Mouse (Mus musculus): Measurements from ENCODE around the gene Ankrd33b. TPM values are rescaled to one million over a fixed set of nuclear protein-coding genes. Genes with fewer than 3 reads are reported as not detected.

The Ankrd33b gene
- total RNA-seq, 1 experiment from 2014 or later: 0.23 TPM

DNA sequence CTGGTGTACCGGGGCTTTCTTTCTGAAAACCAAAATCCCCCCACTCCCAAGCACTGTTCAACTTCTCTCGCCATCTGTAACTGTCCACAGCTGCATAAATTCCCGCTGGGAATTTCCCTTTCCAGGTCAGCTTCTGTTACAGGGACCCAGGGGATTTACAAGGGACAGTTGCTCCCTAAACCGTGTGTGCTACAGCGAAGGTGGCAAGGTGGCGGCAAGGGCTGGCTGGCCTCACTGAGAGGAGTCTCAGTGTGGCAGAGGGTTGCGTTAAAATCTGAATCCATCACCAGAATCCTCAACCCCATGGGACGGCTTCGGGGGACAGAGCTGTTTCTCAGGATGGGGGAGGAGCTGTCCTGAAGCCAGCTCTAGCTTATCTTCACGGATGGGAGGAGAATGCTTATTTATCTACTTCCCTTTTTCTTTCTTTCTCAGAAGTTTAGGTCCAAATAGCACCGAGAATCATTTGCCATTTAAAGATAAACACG lies 1.6 kb upstream of the Ankrd33b start:
- ATAC-seq (replicated peaks; ENCODE audit: low read depth, poor library complexity, severe bottlenecking): peak; percentile 53

DNA sequence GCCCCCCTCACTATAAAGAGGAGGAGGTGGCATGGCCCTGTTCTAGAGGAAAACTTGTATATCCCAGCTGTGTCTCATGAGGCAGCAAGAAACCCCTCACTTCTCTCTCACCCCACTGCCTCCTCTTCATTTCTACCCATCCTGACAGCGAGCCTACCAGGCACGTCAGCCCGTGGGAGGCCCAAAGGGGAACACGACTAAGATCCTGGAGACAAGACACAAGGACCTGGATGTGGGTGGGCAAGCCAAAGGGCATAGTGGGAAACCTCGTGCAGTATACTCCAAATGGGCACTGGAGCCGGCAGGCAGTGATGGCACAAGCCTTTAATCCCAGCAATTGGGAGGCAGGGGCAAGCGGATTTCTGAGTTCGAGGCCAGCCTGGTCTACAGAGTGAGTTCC lies 1.0 kb upstream of the Ankrd33b start:
- no peak for ATAC-seq (replicated peaks; ENCODE audit: low read depth, poor library complexity, severe bottlenecking)

DNA sequence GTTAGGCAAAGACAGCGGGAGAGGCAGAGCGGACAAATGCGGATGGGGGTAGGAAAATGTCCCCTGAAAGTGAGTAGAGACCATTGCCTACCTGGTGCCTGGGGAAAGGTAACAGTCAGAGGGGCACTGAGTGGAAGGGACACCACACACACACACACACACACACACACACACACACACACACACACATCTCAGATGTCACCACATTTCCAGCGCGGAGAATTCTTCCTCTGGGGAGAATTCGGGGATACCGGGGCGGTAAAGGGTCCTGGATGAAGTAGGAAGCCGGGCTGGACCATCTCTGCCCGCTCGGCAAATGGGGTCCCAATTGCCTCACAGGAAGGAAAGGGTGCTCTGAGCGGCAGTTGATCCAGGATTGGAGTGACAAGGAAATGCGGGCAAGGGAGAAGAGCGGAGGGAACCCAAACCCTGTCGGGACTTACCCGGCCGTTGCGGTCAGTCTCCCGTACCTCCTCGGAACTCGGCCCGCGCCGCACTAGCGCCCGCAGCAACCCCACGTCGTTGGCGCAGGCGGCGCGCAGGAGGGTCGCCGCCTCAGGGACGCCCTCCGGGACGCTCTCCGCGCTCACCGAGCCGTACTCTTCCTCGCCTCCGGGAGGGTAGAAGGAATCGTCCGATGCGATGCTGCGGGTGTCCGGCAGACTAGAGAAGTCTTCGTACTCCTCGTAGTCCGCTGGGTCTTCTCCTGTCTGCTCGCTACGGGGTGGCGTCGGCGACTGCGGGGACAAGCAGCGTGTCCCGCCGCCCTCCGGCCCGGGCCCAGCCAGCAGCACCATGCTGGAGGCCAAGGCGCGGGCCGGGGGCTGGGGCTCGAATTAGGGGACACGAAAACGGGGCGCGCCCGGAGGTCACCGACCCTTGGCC lies 688 bp downstream of the Ankrd33b start:
- ATAC-seq (replicated peaks; ENCODE audit: low read depth, poor library complexity, severe bottlenecking): 0 out of 2 replicates have a peak, but pooled peaks have one; percentile 4

DNA sequence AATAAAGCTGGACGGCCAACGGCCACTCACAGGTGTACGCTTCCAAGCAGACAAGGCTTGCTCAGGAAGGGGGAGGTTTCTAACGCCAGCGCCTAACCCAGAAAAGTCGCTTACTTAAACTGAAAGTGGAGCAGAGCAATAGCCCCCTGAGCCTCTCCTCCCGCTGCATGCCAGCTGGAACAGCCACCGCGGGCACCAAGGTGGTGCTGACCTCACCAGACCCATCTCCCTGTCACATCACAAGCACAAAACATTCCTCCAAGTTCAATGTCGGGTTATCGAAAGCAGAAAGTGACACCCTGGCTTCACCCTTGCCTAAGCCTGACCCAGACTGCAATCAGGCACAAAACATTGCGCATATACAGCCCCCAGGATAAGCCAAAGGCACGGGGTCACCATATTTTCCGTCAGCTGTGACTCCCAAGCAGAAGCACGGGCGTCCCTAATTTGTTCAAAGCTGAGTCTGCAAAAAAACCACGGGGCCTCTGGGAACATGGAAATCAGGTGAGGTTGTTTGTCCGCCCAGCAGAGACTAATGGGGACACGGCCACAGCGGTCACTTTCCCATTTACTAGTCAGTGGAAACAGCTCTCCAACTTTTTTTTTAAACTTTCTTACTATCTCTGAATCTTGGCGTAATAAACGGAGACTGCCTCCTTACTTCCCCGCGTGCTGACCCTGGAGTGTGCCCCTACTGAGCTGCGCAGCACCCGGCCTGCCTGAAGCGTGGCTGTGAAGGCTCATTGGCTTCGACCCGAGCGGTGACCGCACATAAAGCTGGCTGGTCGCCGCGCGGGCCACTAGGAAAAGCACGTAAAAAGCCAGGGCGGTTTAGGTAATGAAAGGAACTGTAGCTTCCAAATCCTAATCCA lies 1.6 kb downstream of the Ankrd33b start:
- peak; percentile 36 for ATAC-seq (replicated peaks; ENCODE audit: low read depth, poor library complexity, severe bottlenecking)

DNA sequence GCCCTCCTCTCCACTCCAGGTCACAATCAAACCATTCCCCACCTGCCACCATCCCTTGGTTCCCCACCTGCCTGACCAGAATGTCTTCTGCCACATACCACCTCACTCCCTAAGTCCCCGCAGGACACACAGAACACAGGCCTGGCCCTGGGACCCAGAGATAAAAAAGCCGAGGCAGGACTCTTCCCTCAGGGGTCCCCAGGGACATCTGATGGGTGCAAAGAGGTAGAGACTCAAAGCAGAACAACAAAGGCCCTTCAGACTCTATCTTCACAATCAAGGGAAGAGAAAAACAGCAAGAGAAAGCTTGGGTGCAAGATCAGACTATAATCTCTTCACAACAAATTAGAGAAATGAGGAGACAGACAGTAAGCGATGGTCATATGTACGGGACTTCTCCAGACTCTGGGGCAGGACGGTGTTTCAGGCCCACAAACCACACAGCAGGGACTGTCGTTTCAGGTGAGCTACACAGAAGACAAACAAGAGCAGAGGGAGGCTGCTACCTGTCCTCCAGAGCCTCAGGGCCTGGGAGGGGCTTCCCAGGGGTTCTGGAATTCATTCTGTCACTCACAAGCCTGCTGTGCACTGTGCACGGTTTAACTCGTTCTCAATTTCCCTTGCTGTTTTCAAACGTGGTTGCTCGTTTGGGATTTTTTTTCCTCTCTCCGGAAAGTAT lies 2.3 kb downstream of the Ankrd33b start:
- ATAC-seq (replicated peaks; ENCODE audit: low read depth, poor library complexity, severe bottlenecking): no peak

DNA sequence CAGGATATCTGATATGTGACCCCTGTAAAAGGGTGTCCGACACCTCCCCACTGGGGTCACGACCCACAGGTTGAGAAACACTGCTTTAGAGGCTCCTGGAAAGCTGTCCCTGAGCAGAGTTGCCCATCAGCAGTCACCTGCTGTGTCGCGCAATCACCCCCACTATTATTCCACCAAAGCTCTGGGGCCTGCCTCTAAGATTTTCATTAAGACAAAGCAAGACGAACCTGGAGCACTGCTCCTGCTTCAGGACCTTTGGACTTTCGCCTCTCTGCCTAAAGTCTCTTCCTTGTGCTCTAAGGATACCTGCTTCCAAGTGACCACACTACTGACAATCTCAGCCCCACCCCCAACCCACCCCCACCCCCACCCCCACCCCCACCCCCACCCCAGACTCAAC lies 3.1 kb downstream of the Ankrd33b start:
- no peak for ATAC-seq (replicated peaks; ENCODE audit: low read depth, poor library complexity, severe bottlenecking)

DNA sequence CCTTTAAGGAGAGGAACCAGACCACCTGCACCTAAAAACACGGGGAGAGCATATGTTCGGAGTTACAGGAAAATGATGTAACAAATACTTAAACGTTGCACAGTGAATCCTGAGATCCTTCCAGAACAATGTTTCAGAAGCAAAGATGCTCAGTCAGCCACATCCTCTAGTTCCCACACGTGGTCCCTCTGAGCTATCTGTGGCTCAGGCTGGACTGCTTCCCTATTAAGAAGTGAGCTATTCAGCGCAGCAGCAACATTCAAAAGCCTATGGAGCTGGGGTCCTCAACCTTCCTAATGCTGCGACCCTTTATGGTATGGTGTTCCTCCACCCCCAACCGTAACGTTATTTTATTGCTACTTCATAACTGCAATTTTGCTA lies 3.6 kb downstream of the Ankrd33b start:
- no peak for ATAC-seq (replicated peaks; ENCODE audit: low read depth, poor library complexity, severe bottlenecking)

DNA sequence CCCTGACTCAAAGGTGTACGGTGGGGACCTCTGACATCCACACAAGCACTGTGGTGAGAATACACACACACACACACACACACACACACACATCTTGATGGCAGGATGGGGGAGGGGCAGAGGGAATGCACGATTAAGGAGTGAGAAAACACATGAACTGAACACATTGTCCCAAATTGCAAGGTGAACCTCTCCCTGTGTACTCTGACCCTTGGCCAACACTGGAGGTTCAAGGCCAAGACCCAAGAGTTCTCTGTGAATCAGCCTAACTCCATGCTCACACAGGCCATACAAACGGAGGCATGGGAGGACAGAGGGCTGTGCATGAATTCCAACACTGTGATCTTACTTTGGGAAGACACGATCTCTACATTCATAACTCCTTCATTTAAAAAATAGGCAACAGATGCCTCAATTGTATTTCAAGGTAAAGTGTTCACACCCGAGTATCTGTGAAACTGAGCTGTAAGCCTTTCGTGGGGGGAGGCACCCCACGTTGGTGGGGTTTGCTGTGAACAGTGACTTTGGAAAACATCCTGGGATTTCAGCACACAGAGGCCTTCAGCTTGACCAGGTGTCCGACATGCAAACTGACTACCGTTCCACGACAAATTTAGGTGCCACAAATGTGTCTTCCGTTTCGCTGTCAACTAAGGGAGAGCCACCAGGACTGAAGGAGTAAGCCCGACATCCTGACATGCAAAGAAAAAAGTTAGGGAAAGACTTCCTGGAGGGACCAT lies 4.1 kb downstream of the Ankrd33b start:
- no peak for ATAC-seq (replicated peaks; ENCODE audit: low read depth, poor library complexity, severe bottlenecking)

DNA sequence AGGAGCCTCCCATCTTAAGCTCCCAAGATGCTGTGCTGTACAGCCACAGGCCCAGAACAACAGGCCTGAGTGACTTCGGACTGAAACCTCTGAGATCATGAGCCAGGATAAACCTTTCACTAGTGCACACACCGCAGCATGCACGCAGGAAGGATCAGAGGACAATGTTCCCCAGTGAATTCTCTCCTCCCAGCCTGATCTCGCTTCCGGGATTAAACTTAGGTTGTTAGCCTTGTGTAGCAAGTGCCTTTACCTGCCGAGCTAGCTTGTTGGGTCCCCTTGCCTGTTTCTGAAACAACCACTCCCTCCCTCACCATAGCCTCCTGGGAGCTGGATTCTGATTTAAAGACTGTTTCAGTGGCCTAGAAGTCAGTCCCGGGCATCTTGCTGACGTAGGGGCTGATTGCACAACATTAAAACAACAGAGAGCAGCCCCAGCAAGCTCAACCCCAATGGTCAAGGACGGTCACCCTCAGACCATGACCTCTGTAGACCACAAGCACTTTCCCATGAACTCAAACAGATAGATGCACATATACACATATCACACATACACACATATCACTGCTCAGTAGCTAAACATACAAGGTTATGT lies 6.2 kb downstream of the Ankrd33b start:
- no peak for ATAC-seq (replicated peaks; ENCODE audit: low read depth, poor library complexity, severe bottlenecking)

DNA sequence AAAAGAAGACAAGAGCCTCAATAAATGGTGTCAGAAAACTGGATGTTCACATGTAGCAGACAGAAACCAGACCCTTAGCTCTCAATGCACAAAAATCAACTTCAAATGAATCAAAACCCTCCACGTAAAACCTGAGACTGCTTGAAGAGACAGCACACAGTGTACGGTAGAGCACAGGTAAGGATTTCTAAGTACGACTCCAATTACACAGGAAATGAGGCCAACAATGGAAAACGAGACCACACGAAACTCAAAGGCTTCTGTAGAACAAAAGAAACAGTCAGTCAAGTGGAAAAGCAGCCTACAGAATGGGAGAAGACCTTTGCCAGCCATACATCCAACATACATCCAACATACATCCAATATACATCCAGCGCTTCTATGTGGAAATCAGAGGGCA lies 6.9 kb downstream of the Ankrd33b start:
- no peak for ATAC-seq (replicated peaks; ENCODE audit: low read depth, poor library complexity, severe bottlenecking)

DNA sequence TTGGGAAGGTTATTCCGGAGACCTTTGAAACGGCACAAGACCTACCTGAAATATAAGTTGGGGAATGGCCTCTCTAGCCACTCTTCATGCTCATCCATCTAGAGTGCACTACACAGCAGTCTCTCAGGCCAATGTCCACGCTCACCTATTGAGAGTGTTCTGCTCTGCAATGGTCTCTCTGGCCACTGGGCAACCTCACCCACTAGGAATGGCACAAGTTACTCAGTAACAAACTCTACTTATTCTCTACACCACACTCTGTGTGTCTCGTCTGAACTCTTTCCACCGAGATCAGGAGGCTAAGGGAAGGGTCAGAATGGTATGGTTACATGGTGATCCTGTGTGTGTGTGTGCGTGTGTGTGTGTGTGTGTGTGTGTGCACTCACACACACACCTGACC lies 7.7 kb downstream of the Ankrd33b start:
- no peak for ATAC-seq (replicated peaks; ENCODE audit: low read depth, poor library complexity, severe bottlenecking)

DNA sequence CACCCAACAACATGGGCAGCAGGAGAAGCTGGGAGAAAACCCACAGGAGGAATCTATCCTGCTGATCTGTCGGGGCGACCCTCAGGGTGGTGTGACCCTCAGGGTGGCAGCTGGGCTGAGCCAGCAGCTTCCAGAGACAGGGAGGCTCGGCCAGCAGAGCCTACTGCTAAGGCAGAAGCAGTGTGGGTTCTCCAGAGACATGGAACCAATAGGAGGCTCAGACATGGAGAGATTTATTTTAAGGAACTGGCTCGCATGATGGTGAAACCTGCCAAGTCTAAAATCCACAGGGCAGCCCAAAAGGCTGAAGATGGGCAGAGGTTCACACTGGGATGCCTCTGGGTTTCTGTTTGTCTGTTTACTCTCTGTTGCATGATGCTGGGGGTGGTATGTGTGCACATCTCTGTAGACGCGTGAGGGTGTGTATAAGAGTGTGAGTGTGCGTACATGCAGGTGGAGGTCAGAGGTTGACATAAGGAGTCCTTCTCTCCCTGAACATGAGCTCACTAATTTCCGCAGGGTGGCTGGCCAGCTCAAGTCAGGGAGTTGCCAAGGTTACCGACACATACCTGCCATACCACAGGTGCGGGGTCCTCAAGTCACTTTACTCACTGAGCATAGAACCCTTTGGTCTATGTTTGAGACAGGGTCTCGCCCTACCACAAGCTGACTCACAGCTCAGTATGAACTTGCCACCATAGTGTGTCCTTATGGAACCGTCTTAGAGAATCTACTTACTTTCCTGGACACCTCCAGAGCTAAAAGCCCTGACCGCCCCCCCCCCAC lies 14.8 kb downstream of the Ankrd33b start:
- ATAC-seq (replicated peaks; ENCODE audit: low read depth, poor library complexity, severe bottlenecking): no peak

DNA sequence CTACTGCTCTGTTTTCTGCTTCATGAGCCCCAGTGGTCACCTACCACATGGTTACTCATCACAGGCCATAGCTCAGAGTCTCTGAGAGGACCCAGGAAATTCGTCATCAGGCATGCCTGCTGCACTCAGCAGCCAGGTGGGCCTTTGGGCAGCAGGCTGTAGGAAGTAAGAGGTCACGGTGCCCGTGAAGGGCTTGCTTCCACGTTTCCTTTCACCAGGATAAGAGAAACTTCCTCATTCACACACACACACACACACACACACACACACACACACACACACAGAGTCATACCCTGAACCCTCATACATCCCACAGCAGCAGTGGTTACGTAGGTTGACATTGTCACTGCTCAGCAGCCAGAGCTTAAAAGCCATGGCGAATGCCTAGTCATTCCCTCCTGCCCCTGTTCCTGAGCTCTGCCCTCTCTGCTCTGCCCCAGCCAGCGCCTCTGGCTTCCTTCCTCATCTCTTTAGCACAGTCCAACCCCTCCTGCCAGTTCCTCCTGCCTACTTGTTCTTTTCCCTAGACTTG lies 17.6 kb downstream of the Ankrd33b start:
- ATAC-seq (replicated peaks; ENCODE audit: low read depth, poor library complexity, severe bottlenecking): peak; percentile 96

DNA sequence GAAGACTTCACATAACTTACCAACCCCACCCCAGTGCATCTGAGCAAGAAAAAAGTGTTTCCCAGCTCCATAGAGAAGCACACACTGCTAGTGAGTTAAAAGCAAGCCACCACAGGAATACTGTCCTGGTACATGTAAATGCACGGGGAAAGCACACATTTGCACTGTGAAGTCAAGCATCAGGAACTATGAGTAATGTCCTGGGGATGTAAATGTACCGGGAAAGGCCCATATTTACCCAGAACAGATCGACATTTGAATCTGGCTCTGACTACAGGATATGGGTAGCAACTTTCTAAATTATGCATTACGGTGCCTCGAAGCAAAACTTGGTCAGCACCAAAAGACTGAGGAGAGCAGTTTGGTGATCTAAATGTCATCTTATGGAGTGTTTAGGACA lies 18.5 kb downstream of the Ankrd33b start:
- ATAC-seq (replicated peaks; ENCODE audit: low read depth, poor library complexity, severe bottlenecking): no peak

DNA sequence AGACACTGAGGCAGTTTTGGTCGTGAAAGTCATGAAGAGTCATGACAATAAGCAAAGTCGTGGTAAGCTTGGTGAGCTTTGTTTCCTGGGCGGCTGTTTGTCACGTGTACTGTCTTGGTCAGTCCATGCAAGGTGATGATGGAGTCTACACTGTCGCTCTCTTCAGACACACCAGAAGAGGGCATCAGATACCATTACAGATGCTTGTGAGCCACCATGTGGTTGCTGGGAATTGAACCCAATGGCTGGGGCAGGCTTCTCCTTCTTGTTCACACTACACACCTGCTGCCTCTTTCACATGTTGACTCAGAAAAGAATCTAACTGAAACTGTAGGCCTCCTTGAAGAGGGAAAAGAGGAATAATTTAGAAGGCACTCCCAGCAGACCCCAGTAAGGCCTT lies 19.3 kb downstream of the Ankrd33b start:
- no peak for ATAC-seq (replicated peaks; ENCODE audit: low read depth, poor library complexity, severe bottlenecking)

DNA sequence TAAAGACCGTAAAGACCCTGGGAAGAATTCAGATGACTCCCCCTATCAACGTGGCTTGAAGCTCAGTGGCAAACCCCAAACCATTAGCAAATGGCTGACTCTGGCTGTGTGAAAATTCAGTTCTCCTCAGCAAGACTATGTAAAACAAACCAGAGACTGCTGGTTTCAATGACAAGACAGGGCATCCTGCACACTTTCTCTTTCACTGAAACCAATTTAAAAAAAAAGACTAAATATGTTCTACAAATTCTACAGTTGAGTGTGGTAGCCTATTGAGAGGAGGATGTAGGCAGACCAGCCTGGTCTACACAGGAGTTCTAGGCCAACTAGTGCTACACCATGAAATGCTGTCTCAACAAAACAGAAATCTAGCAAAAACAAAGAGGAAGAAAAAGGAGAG lies 21.0 kb downstream of the Ankrd33b start:
- no peak for ATAC-seq (replicated peaks; ENCODE audit: low read depth, poor library complexity, severe bottlenecking)

DNA sequence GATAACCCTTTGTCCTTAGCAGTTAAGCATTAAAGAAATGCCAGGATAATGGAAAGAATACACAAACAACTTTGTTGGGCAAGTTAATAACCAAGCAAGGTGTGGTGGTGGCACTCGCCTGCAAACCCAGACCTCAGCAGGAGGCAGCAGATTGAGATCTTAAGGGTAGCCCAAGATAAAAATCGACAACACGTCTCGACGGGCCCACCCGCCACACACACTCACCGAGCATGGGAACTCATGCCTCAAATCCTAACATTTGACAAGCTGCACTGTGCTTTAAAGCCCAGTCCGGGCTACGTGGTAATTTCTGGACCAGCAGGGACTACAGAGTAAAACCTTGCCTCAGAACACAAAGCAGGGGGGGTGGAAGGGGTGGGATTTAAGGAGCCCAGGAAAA lies 22.2 kb downstream of the Ankrd33b start:
- ATAC-seq (replicated peaks; ENCODE audit: low read depth, poor library complexity, severe bottlenecking): no peak

DNA sequence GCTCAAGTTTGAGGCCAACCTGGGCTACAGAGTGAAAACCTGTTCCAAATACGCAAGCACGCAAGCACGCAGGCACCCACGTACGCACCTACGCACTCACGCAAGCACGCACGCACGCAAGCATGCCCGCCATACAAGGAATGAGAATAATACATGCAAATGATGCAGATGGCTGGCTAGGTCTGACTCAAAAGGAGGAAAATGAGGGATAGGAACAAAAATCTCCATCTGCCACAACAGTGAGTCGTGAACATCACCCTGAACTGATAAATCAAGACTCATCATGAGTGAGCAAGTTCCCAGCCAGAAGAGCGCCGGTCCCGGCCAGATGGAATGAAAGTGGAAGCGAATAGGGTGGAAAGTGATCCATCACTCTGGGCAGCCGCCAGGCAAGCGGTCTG lies 22.7 kb downstream of the Ankrd33b start:
- ATAC-seq (replicated peaks; ENCODE audit: low read depth, poor library complexity, severe bottlenecking): peak; percentile 24

All from common myeloid progenitor, adult 5-6 weeks (primary cell).